Mouse (Mus musculus) right cerebral cortex, postnatal 25 days (tissue): ENCODE data around the gene St7.

Experiments
- DNase-seq: peaks from one replicate; pipeline ENCODE4 v3.0.0; 2022

Gene St7

DNA sequence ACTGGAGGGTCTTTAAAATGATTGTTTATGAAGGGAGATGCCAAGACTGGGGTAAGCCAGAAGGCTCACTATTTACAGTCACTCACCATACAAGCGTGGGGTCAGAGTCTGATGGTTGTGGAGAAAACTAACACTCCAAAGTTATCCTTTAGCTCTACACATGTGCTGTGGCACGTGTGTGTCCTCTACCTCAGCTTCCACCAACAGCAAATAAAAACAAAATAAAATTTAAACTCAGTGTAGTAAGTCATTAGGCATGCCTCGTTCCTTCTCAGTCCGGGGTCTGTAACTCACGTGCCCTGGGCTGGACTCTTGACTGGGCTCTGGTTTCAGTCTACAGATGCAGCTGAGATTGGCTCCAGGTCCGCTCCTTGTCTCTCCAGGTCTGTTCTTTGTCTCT lies 27.3 kb downstream of the St7 start:
- no peak for DNase-seq

DNA sequence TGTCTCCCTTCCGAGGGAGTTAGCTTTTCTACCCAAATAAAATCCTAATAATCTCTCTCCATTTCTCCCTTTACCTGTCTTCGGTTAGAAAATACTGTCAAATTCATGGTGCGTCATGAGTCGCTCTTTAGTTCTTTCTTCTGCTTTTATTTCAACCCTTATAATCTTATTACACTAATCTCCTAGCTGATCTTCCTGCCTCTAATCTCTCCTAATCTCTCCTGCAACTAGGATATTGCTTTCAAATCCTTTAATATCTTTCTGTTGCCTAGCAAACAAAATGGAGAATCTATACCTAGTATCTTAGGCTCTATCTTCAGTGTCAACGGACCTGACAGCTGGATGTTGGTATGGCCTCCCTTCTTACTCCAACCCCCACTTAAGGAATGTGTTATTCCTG lies 29.0 kb downstream of the St7 start:
- DNase-seq, result no peak

DNA sequence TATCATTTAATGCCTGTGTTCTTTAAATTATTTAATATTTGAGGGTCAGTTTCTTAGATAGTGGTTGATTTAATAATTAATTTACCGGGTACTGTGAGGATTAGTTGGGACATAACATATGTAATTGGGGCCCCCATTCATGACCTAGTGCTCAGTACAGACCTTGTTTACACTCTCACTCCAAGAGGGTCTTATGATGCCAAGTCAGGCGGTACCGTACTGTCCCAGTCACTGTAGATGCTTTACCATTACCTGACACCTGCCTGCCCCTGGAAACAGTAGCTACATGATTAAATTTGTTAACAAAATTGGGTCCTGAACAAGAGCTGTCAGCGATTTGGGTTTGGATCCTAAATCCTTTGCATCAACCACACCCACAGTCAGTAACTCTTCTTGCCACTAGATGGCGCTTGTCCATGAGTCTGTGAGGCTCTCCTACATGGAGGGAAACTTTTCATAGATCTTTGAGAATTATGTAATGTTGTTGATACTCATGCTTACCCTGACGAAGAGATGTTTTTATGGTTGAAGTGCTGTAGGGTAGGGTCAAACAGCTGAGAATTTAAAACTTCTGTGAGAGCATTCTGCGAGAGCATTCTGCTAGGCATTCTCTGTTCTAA lies 33.2 kb downstream of the St7 start:
- DNase-seq, result peak; percentile 57

DNA sequence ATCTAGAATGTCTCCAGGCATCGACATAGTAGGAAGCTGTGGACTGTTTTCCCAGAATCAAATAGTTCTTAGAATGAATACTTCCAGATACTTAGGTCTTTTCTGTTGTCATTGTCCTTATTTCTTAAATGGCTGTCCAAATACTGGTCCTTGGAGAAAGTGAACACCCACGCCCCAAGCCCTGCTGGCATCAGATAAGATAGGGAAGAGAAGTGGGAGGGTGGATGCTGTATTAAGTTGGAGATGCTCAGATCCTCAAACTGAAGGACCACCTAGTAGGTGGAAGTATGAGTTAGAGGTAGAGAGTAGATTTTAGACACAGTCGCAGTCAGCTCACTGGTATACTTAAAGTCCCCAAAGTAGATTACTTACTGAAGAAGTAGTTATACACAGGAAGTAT lies 34.5 kb downstream of the St7 start:
- no peak for DNase-seq

DNA sequence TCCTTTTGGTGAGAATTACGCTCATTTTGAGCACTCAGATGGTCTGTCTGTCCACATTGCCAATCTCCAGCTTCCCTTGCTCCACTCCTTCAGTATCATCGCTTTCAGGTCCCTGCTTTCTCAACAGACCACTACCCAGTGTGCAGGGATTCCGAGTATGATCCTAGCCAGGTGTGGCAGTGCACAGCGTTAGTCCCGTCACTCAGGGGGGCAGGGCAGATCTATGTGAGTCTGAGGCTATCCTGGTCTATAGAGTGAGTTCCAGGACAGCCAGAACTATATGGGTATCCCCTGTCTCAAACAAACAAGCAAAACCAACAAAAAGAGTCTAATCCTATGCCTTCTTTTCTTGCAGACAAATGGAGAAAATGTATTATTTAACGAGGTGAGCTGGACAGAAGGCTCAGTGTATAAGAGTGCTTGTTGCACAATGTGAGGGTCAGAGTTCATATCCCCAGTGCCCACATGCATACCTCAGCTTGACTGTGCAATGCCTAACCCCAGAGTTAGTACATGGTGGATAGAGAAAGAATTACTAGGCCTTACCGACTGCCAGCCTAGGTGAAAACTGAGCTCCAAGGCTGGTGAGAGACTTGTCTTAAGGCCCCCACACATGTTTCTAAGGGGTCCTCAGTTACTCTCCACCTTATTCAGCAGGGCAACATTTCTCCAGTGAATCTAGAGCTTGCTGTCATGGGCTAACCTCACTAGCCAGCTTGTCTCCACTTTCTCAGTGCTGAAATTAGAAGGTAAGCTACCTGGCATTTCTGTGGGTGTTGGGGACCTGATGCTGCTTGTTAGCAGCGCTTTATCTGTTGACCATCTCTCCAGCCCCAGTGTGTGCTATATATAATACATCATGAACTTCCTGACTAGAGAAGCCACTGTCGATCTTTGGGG lies 35.4 kb downstream of the St7 start:
- no peak for DNase-seq

DNA sequence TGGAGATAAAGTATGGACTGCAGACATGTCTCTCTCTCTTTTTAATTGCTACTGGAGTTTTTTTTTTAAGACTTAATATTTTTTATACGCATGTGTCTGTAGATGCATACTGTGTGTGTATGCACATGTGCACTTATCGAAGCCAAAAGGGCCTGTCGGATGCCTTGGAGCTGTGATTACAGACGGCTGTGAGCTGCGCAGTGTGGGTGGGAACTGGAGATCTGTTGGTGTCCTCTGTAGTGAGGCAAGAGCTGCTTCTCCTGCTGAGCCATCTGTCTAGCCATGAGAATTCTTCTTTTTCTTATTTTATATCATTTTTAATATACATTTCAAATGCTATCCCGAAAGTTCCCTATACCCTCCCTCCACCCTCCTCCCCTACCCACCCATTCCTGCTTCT lies 37.4 kb downstream of the St7 start:
- DNase-seq, result peak; percentile 42

DNA sequence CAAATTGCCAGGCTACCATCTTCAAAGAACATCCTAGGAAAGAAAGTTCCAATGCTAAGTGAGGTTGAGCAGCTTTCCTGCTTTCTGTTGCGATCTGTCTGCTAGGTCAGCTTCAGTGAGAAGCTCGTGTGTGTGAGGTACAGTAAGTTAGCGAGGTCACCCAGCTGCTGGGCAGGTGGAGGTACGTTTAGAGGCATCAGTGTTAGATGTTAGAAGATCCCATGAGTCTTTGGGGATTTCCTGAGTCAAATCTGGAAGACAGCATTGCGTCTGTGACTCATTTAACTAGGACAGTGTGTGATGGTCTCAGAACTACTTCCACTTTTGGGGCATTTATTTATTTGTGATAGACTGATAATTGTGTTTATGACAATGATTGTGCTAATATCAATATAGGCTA lies 39.0 kb downstream of the St7 start:
- no peak for DNase-seq

DNA sequence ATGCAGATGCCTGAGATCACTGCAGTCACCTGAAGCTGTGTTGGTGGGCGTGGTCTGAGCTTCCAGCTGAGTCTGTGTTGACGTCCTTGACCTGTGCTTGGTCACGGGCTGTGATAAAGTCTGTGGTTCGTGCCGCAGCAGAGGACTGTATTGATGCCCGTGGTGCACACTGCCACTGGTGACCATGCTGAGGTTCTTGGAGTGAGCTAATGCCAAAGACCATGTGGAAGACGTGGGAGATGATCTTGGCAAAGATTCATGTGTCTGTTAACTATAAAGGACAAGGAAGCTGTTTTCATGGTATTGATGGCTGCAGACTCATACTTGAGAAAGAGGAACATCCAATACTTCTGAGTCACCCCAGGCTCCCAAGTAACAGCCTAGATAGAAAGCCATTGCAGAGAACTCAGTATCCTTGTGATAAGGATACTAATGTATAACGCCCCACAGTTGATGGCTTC lies 41.2 kb downstream of the St7 start:
- DNase-seq, result no peak

DNA sequence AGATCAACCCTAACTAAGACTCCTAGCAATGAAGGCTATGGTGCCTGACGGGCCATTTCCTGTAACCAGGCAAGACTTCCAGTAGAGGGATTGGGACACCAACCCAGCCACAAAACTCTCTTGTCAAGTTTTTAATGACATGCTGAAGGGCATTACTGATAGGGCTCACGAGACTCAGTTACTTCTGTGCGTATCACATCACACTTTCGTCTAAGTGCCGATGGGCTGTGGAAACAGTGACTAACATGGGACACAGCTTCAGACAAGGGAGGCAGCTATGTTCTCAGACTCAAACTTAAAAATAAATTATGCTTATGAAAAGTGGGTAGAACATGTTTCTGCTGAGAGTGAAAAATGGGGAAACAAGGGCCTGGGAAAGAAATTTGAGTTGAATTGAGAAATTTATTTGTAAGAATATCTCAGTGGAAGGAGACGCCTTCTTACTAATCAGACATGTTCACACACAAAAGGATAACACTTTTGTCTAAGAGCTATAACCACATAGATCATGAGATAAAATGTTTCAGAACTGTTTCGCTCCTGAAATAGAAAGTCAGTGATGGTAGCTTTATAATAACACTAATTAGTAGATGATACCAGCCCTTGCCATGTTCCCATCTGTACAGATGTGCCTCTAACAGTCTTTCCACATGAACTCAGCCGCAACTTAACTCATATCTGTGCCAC lies 44.7 kb downstream of the St7 start:
- DNase-seq, result no peak

DNA sequence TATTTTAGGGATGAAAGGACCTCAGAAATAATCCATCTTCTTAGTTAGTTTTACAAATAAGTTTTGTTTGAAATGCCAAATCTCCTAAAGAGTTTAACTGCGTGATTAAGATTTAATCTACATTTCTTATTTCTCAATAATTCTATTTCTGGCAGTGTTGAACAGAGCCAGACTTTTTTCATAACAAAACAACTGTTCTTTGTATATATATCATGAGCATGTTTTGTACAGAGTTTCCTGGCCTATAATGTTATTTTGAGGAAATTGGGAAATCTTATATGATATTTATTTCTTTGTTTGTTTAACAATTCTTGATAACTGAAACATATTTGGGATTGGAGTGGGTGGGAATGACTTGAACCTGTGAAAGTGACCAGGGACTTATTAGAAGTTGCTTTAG lies 47.4 kb downstream of the St7 start:
- no peak for DNase-seq

DNA sequence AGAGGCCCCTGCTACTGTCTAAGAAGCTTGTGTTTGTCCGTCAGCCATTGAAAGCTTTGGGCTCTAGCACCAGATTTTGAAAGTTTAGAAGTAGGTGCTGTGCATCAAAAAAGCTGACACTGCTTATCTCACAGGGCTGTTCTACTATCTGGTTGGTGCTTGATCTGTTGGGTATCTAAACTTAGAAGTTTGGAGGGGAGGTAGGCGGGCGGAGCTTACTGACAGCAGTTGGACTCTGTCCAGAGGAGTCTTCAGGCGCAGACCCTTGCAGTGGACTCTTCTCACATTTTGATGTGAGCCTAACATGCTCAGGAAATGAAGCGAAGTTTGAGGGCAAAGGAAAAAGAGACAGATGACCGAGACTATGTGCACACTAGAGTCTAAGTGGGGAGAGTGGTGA lies 48.9 kb downstream of the St7 start:
- DNase-seq, result no peak

DNA sequence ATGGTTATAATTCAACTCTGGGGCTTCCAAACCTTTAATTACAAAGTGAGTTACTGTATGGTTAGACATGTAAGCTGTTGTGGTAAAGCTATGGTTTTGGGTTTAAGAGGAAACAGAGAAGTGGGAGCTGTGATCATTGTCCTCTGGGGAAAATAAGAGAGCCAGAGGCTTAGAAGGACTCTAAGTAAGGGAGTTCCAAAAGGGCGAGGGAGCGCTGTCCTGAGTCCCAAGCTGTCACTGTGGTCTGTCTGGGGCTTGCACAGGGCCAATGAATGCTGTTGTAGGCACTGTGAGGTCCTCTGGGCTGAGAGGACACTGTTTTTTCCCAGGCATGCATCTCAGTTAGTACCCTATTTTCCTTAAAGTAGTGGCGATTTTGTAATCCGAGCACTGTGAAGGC lies 49.5 kb downstream of the St7 start:
- DNase-seq, result no peak

DNA sequence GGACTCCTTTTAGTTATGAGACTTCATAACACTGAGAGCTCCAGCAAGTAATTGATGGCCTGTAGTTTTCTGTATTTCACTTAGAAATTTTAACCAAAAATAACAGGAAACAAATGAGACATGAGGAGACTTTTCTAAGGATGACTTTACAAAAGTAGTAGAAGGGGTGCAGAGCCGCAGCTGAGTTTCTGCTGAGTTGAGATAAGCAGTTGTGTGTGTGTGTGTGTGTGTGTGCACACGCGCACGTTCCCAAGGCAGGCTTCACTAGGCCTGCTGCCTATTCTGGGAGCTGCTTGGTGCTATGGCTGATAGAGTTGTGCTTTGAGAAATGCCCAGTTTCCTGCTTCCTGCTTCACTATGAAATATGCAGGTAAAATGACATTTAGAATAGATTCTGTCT lies 50.6 kb downstream of the St7 start:
- no peak for DNase-seq

DNA sequence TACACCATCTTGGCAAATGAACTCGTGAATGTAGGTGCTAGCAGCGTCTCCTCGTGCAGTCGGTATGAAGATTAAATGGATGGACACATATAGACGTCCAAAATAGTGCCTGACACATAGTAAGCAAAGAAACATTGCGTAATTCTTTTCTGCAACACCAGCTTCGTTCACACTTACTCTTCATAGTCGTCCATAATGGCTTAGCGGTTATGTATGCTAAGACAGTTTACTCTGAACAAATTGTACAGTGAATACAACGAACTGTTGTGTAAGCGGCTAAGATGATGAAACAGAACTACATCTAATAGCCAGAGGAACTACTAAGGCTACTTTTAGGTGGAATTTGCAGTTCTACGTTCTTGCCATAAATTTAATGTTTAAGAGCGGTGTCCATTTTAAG lies 55.0 kb downstream of the St7 start:
- no peak for DNase-seq

DNA sequence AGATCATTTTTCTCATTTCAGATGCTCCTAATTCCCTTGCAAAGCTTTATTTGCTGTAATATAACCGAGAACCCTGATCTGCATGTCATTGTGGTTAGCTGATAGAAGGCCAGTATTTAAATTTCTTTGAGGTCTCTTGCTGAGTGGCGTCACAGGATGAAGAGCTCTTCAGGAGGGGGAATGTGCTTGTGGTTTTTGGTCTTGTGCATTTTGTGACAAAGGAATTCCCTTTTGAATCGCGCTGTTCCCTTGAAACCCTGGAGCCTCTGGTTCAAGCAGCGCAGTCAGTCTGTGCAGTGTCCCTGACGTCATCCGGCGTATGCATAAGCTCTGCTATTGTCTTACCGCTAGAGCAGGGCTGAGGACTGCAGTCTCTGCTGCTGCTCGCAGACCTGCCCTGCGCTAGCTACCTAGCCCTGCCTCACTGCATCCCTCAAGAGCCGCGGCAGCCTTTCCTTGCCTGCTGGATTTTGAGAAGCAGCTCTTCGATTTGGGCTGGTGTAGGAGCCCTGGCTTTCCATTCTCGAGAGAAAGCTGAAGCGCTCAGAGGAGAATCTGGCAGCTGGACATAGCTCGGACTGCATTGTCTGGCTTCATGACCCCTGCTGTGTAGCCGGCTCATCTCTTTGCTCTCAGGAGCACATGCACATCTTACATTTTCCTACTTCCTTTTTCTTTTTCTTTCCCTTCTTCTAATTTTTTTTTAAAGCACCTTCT lies 56.3 kb downstream of the St7 start:
- DNase-seq, result peak; percentile 85

DNA sequence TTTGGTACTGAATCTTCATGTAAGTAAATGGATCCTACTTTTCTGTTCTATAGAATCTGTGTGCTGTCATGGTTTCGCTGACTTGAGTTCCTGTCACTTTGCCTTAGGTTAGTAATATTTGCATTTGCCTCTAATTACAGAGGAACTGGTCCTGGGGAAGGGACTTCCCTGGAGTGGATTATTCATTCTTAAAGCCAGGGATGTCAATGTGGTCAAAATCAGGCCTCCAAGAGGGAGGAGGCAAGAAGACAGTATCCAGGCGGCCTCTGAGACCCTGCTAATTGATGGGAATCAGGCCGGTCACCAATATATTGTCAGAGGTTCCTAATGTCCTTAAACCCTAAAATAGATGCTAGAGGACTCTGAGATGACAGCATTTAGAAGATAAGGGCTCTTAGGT lies 56.9 kb downstream of the St7 start:
- DNase-seq, result no peak

DNA sequence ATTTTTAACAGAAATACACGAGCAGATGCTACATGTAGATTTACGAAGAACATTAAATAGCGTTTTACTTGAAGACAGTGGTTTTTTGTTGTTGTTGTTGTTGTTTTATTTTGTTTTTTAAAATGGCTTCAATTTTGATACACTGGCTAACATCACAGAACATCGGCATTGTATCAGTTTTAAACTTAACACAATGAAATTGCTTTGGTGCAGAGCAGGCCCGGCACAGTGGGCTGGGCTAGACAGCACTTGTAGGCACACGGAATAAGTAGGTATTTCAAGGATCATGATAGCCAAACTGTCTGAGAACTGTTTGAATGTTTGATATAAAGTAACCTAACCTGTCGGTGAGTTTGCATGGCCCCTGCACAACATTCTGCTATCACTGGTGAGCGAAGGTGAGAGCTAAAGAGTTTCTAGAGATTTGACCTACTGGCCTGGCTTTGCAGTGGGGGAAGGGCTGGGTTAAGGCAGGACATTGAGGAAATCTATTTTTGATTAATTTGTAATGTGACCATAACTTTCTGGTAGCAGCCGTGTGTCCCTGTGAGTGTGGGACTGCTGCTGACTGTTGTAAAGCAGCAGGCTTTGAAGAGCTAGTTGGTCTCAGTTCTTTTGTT lies 57.4 kb downstream of the St7 start:
- no peak for DNase-seq

DNA sequence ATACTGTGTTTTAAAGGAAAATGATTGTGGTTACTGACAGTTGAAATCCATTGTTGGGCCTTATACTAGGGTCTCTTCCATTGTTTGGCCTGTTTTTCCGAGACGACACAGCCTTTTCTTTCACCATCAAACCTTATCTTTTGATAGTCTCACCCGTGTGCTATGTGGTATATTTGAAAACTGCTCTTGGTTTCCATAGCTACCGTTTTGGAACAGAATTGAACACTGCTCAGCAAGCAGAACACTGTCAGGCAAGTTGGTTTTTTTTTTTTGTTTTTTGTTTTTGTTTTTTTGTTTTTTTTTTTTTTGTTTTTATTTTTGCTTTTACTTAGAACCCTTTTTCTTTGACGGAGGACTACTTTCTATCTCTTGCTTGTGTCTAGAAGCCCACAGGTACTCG lies 58.2 kb downstream of the St7 start:
- DNase-seq, result no peak

DNA sequence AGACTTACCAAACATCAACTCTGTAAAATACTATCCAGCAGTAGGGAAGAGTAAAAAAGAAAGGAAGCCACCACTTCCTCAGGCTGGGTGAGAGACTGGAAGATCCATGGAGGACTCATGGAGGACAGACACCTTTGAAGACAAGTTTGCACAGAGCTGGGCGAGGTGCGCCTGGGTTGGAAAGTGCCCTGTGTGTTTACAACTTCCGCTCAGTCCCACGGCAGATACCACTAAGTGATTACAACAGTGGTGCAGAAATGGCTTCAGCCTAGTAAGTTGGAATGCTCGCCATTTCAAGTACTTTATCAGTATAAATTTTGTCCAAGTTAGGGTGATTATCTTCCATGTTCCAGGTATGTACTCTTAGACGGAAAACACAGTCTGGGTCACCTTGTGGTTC lies 63.2 kb downstream of the St7 start:
- no peak for DNase-seq

DNA sequence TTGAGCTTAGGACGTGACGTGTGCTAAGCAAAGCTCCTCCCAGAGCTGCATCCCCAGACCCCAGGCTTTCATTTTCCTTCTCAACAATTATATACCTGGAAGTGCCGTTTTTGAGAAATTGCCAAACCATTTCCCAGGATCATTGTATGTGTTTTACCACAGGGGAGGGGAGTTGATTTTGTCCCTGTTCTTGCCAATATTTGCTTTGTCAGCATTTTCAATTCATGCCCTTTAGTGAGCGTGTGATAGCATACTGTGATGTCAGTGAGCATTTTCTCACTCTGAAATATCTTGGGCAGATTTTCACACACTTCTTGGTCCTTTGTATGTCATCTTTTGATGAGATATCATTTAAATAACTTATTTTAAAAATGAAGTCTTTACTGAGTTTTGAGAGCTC lies 65.8 kb downstream of the St7 start:
- no peak for DNase-seq

DNA sequence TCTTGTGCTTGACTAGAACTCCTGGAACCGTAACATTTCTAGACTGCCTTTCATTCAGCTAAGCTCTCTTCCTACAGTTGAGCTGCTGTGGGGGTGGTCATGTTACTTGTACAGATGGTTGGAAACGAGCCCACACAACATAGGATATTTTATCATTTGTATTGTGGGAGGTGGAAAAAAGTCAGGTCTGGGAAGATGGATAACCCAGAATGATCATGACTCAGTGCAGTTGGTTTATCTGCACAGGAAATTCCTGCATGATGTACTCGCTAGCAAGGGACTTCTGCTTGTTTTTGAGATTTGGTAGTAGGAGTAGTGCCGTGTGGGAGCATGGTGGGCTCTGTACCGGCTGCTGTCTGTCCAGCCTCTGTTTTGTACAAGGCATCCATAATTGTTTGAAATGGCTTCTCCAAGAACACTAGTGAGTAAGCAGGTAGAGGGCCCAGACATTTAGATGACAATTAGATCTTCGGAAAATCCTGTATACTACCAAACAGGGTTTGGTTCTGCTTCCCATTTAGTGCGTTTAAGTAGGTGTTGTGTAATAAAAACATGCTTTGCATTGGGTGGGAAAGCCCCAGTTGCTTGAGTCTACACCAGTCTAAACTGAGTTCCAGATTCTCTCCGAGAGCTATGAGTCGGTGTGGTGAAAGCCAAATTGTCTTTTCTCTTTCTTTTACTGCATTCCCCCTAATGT lies 71.4 kb downstream of the St7 start:
- peak; percentile 40 for DNase-seq

DNA sequence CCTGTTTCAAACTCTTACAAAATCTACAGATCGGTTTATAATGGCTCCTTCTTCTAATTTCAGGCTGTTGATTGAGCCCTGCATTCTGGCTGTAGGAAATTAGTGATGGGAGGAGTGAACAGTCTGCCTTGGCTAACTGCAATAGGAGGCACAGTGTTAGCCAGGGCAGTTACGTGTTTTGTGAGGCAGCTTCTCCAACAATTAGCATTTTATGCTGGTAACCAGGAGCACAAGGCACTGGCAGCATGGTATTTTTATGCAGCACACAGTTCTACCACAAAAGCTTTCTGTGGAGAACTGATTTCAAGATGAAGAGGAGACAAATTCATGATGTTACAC lies 71.9 kb downstream of the St7 start:
- DNase-seq, result no peak
